16 mouse cellular contexts compared by ENCODE assay signal in genomic region chr2:40258207-40258606, GRCm38 (mm10).
"Had no signal": no experiment of that assay in that cellular context is flagged by ENCODE, and none has a peak within 500 bp of the region (broad histone marks: within the 10 kb centered on the region; RNA-seq: fewer than 3 reads in every experiment).

No protein-coding gene starts in this region.

- H3K27ac ChIP-seq: neural tube, embryonic 13.5 days; neural tube, embryonic 15.5 days; stomach, embryonic 15.5 days; stomach, postnatal 0 days had no signal

- H3K27me3 ChIP-seq: neural tube, embryonic 13.5 days; neural tube, embryonic 15.5 days; stomach, embryonic 15.5 days had no signal

- DNase-seq: retina, postnatal 1 day; right cerebral cortex, adult 18-20 months; right cerebral cortex, postnatal 14 days; right cerebral cortex, postnatal 25 days; right cerebral cortex, postnatal 4 days; spleen, adult 18-20 months; thymus, adult 18-20 months; thymus, adult 2 months; thymus, postnatal 14 days; thymus, postnatal 25 days; thymus, postnatal 36 days; thymus, postnatal 4 days had no signal

- H3K9me3 ChIP-seq: neural tube, embryonic 13.5 days; neural tube, embryonic 15.5 days; stomach, embryonic 15.5 days had no signal

- H3K9ac ChIP-seq: neural tube, embryonic 13.5 days; neural tube, embryonic 15.5 days; stomach, embryonic 15.5 days had no signal

- H3K4me3 ChIP-seq: neural tube, embryonic 13.5 days; neural tube, embryonic 15.5 days; stomach, embryonic 15.5 days had no signal

- H3K4me1 ChIP-seq: neural tube, embryonic 13.5 days; neural tube, embryonic 15.5 days; stomach, embryonic 15.5 days had no signal

- H3K36me3 ChIP-seq: neural tube, embryonic 13.5 days; neural tube, embryonic 15.5 days; stomach, embryonic 15.5 days had no signal

- H3K4me2 ChIP-seq: neural tube, embryonic 13.5 days; neural tube, embryonic 15.5 days; stomach, embryonic 15.5 days had no signal
